Mouse (Mus musculus) lung, embryonic 15.5 days (tissue): ENCODE data around the gene Tns3. TPM values are rescaled to one million over a fixed set of nuclear protein-coding genes. Genes with fewer than 3 reads are reported as not detected.
A peak's percentile ranks its signal among the peaks of the same experiment; 100 is the strongest.

Experiments used
- ATAC-seq: fragments of 200-750 bp; cut with Nextera tagmentation; 2 replicates; pipeline ENCODE4 v1.8.0; 2017; ENCODE audit warnings: moderate number of reproducible peaks, borderline replicate concordance; ENCODE audit not compliant: low FRiP score, low TSS enrichment; ENCODE audit errors: extremely low read depth
- H3K27ac ChIP-seq: fragments of 300-500 bp; sonication (generic); 2 replicates; pipeline ENCODE4 v1.5.1; 2015; ENCODE audit warnings: moderate library complexity, mild to moderate bottlenecking, inconsistent platforms
- H3K27me3 ChIP-seq: fragments of 300-500 bp; sonication (generic); 2 replicates; pipeline ENCODE4 v1.6.1; 2015; ENCODE audit warnings: inconsistent platforms
- H3K36me3 ChIP-seq: fragments of 300-500 bp; sonication (generic); 2 replicates; pipeline ENCODE4 v1.6.1; 2015; ENCODE audit warnings: inconsistent platforms
- H3K4me1 ChIP-seq: fragments of 300-500 bp; sonication (generic); 2 replicates; pipeline ENCODE4 v1.6.1; 2015; ENCODE audit warnings: inconsistent platforms
- H3K4me2 ChIP-seq: fragments of 300-500 bp; sonication (generic); 2 replicates; pipeline ENCODE4 v1.6.1; 2015; ENCODE audit warnings: inconsistent platforms, mild to moderate bottlenecking, moderate library complexity
- H3K4me3 ChIP-seq: fragments of 300-500 bp; sonication (generic); 2 replicates; pipeline ENCODE4 v1.5.1; 2015; ENCODE audit warnings: mild to moderate bottlenecking, inconsistent platforms
- H3K9ac ChIP-seq: fragments of 300-500 bp; sonication (generic); 2 replicates; pipeline ENCODE4 v1.6.1; 2015; ENCODE audit warnings: inconsistent platforms
- H3K9me3 ChIP-seq: fragments of 300-500 bp; sonication (generic); 2 replicates; pipeline ENCODE4 v1.6.1; 2016; ENCODE audit warnings: inconsistent platforms
- WGBS: fragments of 180-500 bp; shearing (Covaris S2); methylation state at CpG from one replicate; pipeline ENCODE4 v1.1.7; 2015; 5-methylcytosine and 5-hydroxymethylcytosine counted together
- polyA plus RNA-seq: library from polyadenylated mRNA; unstranded; fragments of >200 nt; fragmentation: Nextera tagmentation; extraction: Ambion mirVana; gene quantifications from 2 replicates; pipeline ENCODE4 v1.2.1, GENCODE M21; 2015

Gene Tns3
- polyA plus RNA-seq, 1 experiment from 2014 or later: 55.9 TPM

DNA sequence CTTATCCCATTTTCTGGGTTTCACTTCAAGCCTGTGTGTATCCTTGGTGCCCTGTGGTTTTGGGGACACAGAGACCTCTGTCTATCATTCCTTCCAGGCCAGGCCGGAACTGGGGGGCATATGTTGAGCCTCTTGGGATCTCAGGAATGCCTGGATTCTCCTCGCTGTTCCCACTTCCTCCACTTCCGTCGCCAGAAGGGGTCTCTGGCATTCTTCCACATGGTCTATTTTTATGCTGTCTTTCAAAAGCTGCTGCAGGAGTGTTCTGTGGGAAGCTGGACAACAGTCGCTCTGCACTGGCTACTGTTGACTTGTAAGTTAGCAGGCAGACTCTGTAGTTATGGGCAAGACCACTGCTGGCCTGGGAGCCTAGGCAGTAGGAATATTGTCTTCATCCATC lies 206.4 kb downstream of the Tns3 start:
- H3K4me3 ChIP-seq: no peak overlapping the region
- H3K27me3 ChIP-seq: no peaks in the 10 kb centered on the region
- peak overlapping the region; percentile 10; the same call in 1 of the 2 replicates for H3K4me2 ChIP-seq
- H3K9ac ChIP-seq: no peak overlapping the region
- H3K27ac ChIP-seq: peak overlapping the region; percentile 76
- peaks cover 19% of the 10 kb centered on the region; the same call in 1 of the 2 replicates for H3K36me3 ChIP-seq
- ATAC-seq: peak; percentile 62; the same call in 1 of the 2 replicates
- no peaks in the 10 kb centered on the region for H3K9me3 ChIP-seq
- 11% methylated on average over 5 of the region's 5 CpGs for WGBS
- H3K4me1 ChIP-seq: peaks cover 52% of the 10 kb centered on the region

DNA sequence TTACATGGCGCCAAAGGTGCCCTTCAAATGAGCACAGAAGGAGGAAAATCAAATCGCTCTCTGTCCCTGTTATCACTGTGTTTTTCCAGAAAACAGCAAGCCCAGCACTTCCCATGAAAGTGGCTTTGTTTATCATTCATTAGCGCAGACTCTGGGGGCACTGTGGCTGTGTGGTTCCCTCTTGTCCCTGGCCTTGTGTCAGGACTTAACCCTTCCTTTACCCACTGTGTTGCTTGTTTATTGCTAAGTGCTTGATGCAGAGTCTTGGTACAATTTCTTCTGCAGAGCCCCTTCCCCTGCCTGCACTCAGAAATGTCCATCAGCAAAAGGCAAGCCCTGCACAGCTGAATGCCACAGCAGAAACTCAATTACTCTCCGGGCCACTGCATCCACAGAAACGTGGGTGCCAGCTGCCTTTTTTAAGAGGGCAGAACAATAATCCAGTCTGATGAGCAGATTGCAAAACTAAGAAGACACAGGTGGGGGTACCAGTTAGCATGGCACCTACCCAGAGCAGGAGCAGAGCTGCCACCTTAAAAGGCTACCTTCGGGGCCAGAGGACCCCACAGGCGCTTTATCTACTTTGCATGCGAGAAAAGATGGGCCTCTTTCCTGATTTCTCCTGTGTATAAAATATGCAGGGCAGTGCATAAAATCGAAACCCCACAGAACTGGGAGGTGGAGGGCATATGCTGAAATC lies 207.6 kb downstream of the Tns3 start:
- peak overlapping the region; percentile 76 for H3K27ac ChIP-seq
- 54% methylated on average over 9 of the region's 9 CpGs for WGBS
- no peak overlapping the region for H3K4me2 ChIP-seq
- no peak for ATAC-seq
- no peak overlapping the region for H3K9ac ChIP-seq
- H3K9me3 ChIP-seq: no peaks in the 10 kb centered on the region
- peaks cover 19% of the 10 kb centered on the region for H3K36me3 ChIP-seq
- H3K27me3 ChIP-seq: no peaks in the 10 kb centered on the region
- H3K4me3 ChIP-seq: no peak overlapping the region
- peaks cover 49% of the 10 kb centered on the region for H3K4me1 ChIP-seq

DNA sequence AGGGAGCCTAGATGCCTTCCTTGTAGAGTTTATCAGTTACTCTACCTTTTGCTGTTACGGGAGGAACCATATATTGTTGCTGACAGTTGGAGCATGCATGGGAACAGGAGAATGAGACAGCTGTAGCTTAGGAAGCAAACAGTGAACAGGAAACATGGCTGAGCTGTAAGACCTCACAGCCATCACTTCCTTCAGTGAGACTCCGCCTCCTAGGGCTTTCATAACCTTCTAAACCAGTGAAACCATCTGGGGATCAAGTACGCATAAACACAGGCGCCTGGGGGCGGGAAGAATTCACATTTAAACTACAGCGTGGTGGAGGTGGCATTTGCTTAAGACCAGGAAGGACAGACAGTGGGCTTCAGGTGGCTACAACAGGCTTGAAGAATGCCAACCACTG lies 208.7 kb downstream of the Tns3 start:
- H3K9ac ChIP-seq: no peak overlapping the region
- 65% methylated on average over 6 of the region's 6 CpGs for WGBS
- H3K4me3 ChIP-seq: no peak overlapping the region
- no peaks in the 10 kb centered on the region for H3K27me3 ChIP-seq
- ATAC-seq: no peak
- no peak overlapping the region for H3K4me2 ChIP-seq
- H3K27ac ChIP-seq: 0 out of 2 replicates have a peak overlapping the region, but pooled peaks have one; percentile 76
- peaks cover 49% of the 10 kb centered on the region for H3K4me1 ChIP-seq
- no peaks in the 10 kb centered on the region for H3K9me3 ChIP-seq
- peaks cover 26% of the 10 kb centered on the region for H3K36me3 ChIP-seq

DNA sequence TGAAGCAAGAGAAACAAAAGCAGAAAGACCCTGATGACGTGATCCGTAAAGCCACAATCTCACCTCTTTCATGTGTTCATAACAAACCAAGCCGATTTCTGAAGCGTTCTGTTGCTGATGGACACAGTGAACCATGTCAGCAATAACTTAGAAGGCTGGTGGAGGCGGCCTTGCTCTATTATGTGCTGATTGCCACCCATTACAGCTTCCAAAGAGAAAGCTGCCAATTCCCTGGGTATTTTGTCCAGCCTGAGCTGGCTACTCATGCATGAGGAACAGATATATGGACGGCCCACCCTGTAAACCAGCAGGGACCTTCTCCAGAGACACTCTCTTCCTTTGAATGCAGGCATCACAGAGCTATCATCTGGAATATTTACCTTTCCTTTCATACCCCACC lies 211.1 kb downstream of the Tns3 start:
- H3K9me3 ChIP-seq: no peaks in the 10 kb centered on the region
- H3K4me3 ChIP-seq: no peak overlapping the region
- no peak overlapping the region for H3K4me2 ChIP-seq
- no peak for ATAC-seq
- no peaks in the 10 kb centered on the region for H3K27me3 ChIP-seq
- no peak overlapping the region for H3K27ac ChIP-seq
- 88% methylated on average over 6 of the region's 6 CpGs for WGBS
- peaks cover 27% of the 10 kb centered on the region for H3K4me1 ChIP-seq
- no peak overlapping the region for H3K9ac ChIP-seq
- H3K36me3 ChIP-seq: peaks cover 48% of the 10 kb centered on the region

DNA sequence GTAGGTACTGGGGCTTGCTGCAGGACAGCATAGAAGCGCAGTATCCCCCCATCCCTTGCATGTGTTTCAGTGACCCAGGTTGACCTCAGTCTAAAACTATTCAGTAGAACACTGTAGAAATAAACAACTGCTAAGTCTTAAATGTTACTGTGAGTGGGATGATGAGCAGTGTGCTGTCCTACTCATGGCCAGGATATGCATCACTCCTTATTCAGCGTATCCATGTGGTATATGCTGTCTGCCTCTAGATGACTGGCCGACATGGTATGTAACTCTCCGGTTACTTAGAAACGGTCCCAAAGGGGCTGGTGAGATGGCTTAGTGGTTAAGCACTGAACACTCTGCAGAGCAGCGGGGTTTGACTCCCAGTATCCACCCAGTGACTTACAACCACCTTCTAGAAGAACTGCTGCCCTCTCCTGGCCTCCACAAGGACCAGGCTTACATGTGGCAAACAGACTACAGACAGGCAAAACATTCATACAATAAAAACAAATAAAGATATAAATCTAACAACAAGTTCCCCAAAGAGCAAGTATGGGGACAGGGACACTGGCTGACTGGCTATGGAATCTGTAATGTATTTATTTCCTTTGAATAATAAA lies 212.6 kb downstream of the Tns3 start:
- H3K9ac ChIP-seq: no peak overlapping the region
- no peak overlapping the region for H3K27ac ChIP-seq
- no peaks in the 10 kb centered on the region for H3K27me3 ChIP-seq
- peaks cover 62% of the 10 kb centered on the region for H3K36me3 ChIP-seq
- WGBS: 87% methylated on average over 6 of the region's 6 CpGs
- no peak overlapping the region for H3K4me3 ChIP-seq
- peaks cover 11% of the 10 kb centered on the region for H3K4me1 ChIP-seq
- no peak for ATAC-seq
- no peak overlapping the region for H3K4me2 ChIP-seq
- H3K9me3 ChIP-seq: no peaks in the 10 kb centered on the region

DNA sequence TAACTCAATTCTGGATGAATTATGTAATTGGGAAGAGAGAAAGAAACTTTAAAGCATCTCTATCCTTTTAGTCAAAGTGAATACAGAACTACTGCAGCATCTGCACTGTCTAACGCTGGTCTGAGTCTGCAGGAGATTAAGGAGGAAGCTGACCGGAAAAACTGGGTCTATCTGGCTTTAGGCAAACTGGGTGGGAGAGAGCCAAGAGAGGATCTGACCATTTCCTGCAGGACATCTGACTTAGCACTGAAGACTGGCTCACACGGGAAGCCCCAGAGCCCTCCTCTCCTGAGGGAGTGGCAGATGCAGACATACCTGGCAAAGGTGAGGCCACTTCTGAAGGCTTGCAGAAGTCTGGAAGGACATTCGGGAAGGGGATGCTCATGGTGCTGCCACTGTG lies 213.8 kb downstream of the Tns3 start:
- 72% methylated on average over 4 of the region's 4 CpGs for WGBS
- peaks cover 66% of the 10 kb centered on the region for H3K36me3 ChIP-seq

DNA sequence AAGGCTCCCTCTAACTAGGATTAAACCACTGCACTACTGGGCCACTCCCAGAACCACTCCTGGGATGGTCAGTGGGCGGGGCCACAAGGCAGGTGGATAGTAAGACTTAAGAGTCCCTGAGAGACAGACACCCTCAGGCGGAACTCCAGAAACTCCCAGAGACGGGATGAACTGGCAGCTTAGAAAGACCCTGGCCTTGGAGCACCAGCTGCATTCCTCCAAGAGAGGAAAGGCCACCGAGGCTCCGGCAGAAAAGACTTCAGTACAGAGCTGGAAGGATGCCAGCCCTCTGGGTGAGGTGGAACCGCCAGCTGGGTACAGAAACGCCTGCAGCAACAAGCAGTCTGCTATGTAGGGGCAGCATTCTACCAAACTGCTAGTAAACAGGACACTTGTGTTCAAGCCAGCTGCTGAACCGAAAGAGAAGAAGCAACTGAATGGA lies 218.4 kb downstream of the Tns3 start:
- ATAC-seq: peak; percentile 66
- Histone ChIP-seq H3K27me3 (no peaks in the 10 kb centered on the region), H3K4me3 (no peak overlapping the region), H3K36me3 (peaks cover 83% of the 10 kb centered on the region), H3K9me3 (no peaks in the 10 kb centered on the region), H3K4me2 (no peak overlapping the region), H3K9ac (no peak overlapping the region), H3K27ac (peak overlapping the region; percentile 43), H3K4me1 (peaks cover 23% of the 10 kb centered on the region)
- 17% methylated on average over 8 of the region's 8 CpGs for WGBS

More for the DNA sequence above, 213.8 kb downstream of the Tns3 start:
- Histone ChIP-seq H3K4me1 (peaks cover 11% of the 10 kb centered on the region), H3K27me3 (no peaks in the 10 kb centered on the region), H3K27ac (no peak overlapping the region), H3K9ac (no peak overlapping the region), H3K4me2 (no peak overlapping the region), H3K4me3 (no peak overlapping the region), H3K9me3 (no peaks in the 10 kb centered on the region)
- ATAC-seq: no peak

DNA sequence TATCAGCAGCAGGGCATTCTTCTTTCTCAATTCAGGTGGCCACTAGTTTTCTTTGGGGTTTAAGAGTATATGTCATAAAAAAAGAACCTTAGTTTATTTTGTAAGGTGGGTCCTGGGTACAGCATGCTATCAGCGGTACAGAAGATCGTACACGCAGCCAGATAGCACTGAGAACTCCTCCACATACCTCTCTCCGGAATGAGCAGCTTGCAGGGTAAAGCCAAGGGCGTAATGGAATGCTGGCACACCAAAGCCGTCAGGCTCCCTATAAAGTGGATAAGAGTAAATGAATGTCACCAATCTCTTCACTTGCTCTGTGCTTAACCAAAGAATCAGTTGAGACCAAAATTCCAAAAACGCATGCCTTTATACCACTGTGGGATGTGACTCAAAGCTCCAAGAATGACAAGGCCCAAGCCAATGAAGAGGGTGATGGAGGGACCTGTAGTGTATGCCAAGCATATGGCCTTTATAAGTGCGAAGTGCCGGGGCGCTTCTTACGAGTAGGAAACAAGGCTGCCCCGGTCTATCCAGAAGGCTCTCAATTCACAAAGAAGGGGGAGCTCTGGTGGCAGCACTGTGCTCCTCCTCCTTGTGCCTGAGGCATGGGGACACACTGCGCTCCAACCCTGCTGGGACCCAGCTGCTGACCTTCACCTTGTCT lies 219.4 kb downstream of the Tns3 start:
- H3K4me1 ChIP-seq: peaks cover 23% of the 10 kb centered on the region
- H3K27ac ChIP-seq: peak overlapping the region; percentile 55; the same call in 1 of the 2 replicates
- WGBS: 82% methylated on average over 13 of the region's 13 CpGs
- H3K4me3 ChIP-seq: no peak overlapping the region
- no peak overlapping the region for H3K9ac ChIP-seq
- H3K9me3 ChIP-seq: no peaks in the 10 kb centered on the region
- H3K36me3 ChIP-seq: peaks cover 77% of the 10 kb centered on the region
- ATAC-seq: no peak
- H3K27me3 ChIP-seq: no peaks in the 10 kb centered on the region
- no peak overlapping the region for H3K4me2 ChIP-seq

DNA sequence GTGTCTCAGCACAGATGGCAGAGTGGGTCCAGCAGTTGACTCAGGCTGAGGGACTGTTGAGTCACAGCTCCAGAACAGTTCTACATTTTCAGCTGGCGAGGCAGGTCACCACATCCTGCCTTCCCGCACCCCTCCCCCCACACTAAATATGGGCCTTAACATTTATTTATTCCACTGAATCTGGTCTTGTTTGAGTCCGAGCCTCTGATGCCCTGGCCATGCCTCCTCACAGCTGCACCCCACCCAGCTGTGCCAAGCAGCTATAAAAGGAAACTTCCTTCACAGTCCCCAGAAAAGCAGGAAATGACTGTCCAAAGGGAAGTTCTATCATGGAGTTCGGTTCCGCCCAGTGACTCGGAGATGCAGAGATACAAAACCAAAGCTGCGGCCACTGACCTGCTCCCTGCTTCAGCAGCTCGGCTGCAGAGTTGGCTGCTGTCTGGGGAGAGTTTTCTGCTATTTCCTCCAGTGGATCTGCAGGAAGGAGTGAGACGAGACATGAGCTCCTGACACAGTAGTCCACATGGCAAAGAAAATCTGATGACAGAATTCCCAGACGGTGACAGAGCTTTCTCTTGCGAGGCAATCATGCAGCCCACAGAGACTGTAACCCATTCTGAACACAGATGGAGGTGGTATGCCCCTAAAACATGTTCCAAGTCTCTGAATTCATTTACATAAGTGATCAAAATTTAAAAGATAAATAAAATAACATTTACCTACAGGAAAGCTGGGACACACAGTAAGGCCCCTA lies 220.6 kb downstream of the Tns3 start:
- H3K27ac ChIP-seq: peak overlapping the region; percentile 48
- no peak; the same call in 1 of the 2 replicates for ATAC-seq
- 68% methylated on average over 11 of the region's 11 CpGs for WGBS
- no peak overlapping the region for H3K9ac ChIP-seq
- H3K9me3 ChIP-seq: no peaks in the 10 kb centered on the region
- no peak overlapping the region for H3K4me3 ChIP-seq
- no peaks in the 10 kb centered on the region for H3K27me3 ChIP-seq
- H3K36me3 ChIP-seq: peaks cover 77% of the 10 kb centered on the region
- H3K4me1 ChIP-seq: peaks cover 23% of the 10 kb centered on the region
- no peak overlapping the region for H3K4me2 ChIP-seq

DNA sequence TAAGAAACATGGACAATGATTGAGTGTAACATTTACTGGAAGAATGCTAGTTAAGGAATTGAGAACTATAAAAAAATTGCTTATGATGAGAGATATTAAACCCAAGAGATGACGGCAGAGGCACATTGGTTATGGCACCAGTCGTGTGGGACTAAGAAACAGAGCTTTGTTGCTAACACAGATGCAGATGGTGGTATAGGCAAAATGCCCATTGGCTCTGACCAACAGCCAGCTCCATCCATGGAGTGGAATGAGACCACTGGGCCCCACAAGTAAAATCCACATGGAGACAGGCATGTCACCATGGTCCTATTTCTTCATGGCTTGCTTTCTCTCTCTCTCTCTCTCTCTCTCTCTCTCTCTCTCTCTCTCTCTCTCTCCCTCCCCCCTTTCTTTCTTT lies 223.6 kb downstream of the Tns3 start:
- WGBS: 84% methylated on average over 2 of the region's 2 CpGs
- Histone ChIP-seq H3K4me2 (no peak overlapping the region), H3K9me3 (no peaks in the 10 kb centered on the region), H3K4me3 (no peak overlapping the region), H3K27ac (no peak overlapping the region), H3K36me3 (peaks cover 87% of the 10 kb centered on the region), H3K9ac (no peak overlapping the region), H3K27me3 (no peaks in the 10 kb centered on the region), H3K4me1 (peaks cover 14% of the 10 kb centered on the region)
- ATAC-seq: no peak

DNA sequence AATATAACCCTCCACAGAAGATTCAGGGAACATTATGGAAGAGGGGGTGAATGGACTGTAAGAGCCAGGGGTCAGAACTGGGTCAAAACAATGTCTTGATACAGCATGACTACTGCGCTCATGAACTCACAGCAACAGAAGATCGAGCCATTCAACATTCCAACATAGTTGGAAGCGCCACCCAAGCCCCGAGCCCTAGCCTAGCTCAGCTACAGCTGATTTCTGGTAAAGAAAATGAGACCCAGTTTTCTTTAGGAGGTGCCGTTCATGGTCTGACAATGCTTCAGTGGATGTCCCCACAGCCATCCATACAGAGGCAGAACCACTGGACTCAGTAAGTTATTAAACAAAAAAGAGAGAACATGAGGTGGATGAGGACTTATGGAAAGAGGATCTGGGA lies 224.1 kb downstream of the Tns3 start:
- 96% methylated on average over 5 of the region's 5 CpGs for WGBS
- ATAC-seq: no peak
- Histone ChIP-seq H3K4me3 (no peak overlapping the region), H3K9ac (no peak overlapping the region), H3K4me1 (peaks cover 9% of the 10 kb centered on the region), H3K36me3 (peaks cover 86% of the 10 kb centered on the region), H3K27ac (no peak overlapping the region), H3K9me3 (no peaks in the 10 kb centered on the region), H3K27me3 (no peaks in the 10 kb centered on the region), H3K4me2 (no peak overlapping the region)
